Mouse (Mus musculus): ENCODE data around the gene Mtfr1l.
"Not testable (repeated sequence)": the region's sequence is repeated elsewhere in the genome, so short reads cannot be mapped to it uniquely, and the experiment has no call there.

The Mtfr1l gene

DNA sequence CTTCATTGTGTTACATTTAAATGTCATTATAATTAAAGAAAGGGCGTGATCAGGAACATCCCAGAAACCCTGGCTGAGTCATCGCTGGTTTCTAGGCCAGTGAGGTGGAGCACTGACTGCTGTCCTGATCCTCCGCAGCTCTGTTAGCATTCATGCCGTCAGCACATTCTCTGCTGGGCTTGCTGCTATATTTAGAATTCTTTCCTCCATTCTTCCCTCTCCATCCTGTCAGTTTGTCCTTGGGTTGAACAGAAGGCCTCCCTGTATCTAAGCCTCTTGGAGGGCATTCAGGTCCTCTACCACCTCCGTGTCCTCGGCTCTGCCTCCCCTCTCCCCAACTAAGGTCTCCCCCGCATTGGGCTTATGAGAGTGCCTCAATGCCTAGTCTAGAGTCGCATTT is 18.2 kb downstream of the Mtfr1l start:
- DNase-seq (ENCODE audit: low spot score in 2 of 2): peak; percentile 62 to 66

DNA sequence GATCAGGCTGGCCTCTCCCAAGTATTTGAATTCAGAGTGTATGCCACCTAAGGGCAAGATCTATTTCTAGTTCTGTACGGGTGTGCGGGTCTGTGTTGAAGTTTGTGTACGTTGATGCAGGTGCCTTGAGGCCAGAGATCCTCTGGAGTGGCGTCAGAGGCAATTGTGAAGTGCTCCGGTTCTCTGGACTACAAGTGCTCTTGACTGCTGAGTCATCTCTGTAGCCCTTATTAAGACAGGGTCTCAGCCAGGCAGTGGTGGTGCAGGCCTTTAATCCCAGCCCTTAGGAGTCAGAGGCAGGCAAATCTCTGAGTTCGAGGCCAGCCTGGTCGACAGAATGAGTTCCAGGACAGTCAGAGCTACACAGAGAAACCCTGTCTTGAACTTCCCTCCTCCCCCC is 19.6 kb downstream of the Mtfr1l start:
- DNase-seq (ENCODE audit: low spot score in 2 of 2): no peak

- DNase-seq (ENCODE audit: low spot score in 2 of 2): no peak
Measured at GRCm38 (mm10) chr4:134514309-134514930, 20.8 kb downstream of the Mtfr1l start.

GRCm38 (mm10) chr4:134512798-134513197 is 22.4 kb downstream of the Mtfr1l start:
- DNase-seq (ENCODE audit: low spot score in 2 of 2): peak in 1 of 2 experiments; percentile 46

- DNase-seq (ENCODE audit: low spot score in 2 of 2): no peak
Measured at GRCm38 (mm10) chr4:134511730-134512129, 23.5 kb downstream of the Mtfr1l start.

GRCm38 (mm10) chr4:134510845-134511411 is 24.3 kb downstream of the Mtfr1l start, which contains the start of gene Aunip:
Gene Aunip (plus strand): TSS chr4:134510999.
- peak; percentile 79 to 81 for DNase-seq (ENCODE audit: low spot score in 2 of 2)

- no peak for DNase-seq (ENCODE audit: low spot score in 2 of 2)
Measured at GRCm38 (mm10) chr4:134510396-134510795, 24.8 kb downstream of the Mtfr1l start.

DNA sequence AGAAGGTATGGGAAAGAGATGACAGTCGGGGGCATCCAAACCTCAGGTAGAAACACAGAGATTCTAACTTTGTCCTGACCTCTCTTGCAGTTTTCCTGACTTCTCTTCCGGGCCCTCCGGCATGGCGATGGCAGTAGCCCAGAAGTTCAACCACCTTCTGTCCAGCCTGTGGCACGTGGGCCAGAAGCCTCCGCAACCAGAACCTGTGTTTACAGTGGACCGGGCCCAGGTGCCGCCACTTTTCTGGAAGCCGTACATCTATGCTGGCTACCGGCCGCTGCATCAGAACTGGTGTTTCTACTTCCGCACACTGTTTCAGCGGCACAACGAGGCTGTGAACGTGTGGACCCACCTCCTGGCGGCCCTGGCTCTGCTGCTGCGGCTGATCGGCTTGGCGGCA is 28.5 kb downstream of the Mtfr1l start:
- DNase-seq (ENCODE audit: low spot score in 2 of 2): no peak

GRCm38 (mm10) chr4:134505966-134506594 is 29.1 kb downstream of the Mtfr1l start:
- DNase-seq (ENCODE audit: low spot score in 2 of 2): no peak

DNA sequence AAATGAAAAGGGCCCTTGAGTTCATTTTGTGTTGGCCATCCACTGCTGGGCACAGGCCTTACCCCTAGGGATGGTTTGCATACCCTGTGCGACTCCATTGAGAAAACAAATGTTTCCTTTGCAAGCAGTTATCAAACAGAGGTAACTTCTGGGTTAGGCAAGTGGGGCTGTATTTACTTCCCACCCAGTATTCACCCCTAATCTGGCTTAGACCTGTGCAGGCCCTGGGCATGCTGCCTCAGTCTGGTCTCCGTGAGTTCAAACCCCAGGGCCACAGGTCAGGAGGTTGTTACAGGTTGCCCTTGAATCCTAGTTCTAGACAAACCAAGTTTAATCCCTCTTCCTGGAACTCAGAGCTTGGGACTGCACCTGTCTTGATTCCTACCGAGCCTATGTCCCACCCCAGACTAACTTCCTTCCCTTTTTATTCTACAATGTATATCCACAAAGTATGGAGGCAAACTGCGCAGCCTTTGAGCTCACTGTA is 29.8 kb downstream of the Mtfr1l start:
- no peak for DNase-seq (ENCODE audit: low spot score in 2 of 2)

GRCm38 (mm10) chr4:134503686-134504357 is 31.4 kb downstream of the Mtfr1l start:
- DNase-seq (ENCODE audit: low spot score in 2 of 2): no peak

GRCm38 (mm10) chr4:134501095-134501494 is 34.1 kb downstream of the Mtfr1l start:
- no peak for DNase-seq (ENCODE audit: low spot score in 2 of 2)

- not testable (repeated sequence) for DNase-seq (ENCODE audit: low spot score in 2 of 2)
Measured at GRCm38 (mm10) chr4:134498983-134499382, 36.2 kb downstream of the Mtfr1l start.

- DNase-seq (ENCODE audit: low spot score in 2 of 2): peak in 1 of 2 experiments; percentile 51
Measured at GRCm38 (mm10) chr4:134497986-134498731, 37.0 kb downstream of the Mtfr1l start.

DNA sequence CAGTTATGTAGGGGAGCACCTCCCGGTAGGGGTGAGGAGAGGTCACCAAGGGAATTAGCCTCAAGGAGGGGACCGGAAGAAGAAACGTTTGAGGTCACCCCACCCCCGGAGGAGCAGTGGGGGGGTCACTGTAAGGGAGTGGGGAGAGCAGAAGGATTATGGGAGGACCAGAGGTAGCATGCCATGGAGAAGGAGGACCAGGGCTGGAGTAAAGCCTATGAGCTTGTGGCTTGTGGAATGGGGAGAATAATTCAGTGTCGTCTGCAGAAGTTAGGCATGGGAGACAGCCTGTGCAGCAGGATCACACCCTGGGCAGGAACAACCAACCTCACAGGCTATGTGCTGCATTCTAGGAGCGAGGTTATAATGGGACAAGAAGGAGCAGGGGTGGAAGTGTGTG is 38.0 kb downstream of the Mtfr1l start:
- DNase-seq (ENCODE audit: low spot score in 2 of 2): no peak

GRCm38 (mm10) chr4:134496595-134497210 is 38.5 kb downstream of the Mtfr1l start, which contains the start of gene Paqr7:
Gene Paqr7 (plus strand): TSS chr4:134496697.
- DNase-seq (ENCODE audit: low spot score in 2 of 2): peak; percentile 74 to 85

- no peak for DNase-seq (ENCODE audit: low spot score in 2 of 2)
Measured at GRCm38 (mm10) chr4:134495546-134495923, 39.7 kb downstream of the Mtfr1l start.

- DNase-seq (ENCODE audit: low spot score in 2 of 2): no peak
Measured at GRCm38 (mm10) chr4:134494780-134495545, 40.2 kb downstream of the Mtfr1l start.

DNA sequence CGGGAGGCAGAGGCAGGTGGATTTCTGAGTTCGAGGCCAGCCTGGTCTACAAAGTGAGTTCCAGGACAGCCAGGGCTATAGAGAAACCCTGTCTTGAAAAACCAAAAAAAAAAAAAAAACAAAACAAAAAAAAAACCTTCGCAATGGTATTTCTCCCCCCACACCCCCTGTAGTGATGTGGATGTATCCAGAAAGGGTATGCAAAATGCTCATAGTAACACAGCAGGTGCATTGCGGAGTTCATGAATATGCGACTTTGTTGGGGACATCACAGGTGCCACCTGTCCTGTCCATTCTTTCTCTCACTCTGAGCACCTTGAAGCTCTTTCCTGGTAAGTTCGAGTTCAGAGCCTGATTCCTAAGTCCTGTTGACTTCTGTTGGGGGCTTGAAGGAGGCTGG is 41.0 kb downstream of the Mtfr1l start:
- not testable (repeated sequence) for DNase-seq (ENCODE audit: low spot score in 2 of 2)

- no peak for DNase-seq (ENCODE audit: low spot score in 2 of 2)
Measured at GRCm38 (mm10) chr4:134491716-134492115, 43.5 kb downstream of the Mtfr1l start.

Measured in right cerebral cortex, adult 2 months (tissue).